Mouse (Mus musculus): ENCODE results near the gene Retreg3.

Retreg3 gene

GRCm38 (mm10) chr11:101115564-101115963 is 4.1 kb downstream of the Retreg3 start:
- no peak for DNase-seq (ENCODE audit: low spot score)

- DNase-seq (ENCODE audit: low spot score): no peak
Measured at GRCm38 (mm10) chr11:101112186-101112585, 7.5 kb downstream of the Retreg3 start.

GRCm38 (mm10) chr11:101111178-101111577 is 8.5 kb downstream of the Retreg3 start:
- no peak for DNase-seq (ENCODE audit: low spot score)

DNA sequence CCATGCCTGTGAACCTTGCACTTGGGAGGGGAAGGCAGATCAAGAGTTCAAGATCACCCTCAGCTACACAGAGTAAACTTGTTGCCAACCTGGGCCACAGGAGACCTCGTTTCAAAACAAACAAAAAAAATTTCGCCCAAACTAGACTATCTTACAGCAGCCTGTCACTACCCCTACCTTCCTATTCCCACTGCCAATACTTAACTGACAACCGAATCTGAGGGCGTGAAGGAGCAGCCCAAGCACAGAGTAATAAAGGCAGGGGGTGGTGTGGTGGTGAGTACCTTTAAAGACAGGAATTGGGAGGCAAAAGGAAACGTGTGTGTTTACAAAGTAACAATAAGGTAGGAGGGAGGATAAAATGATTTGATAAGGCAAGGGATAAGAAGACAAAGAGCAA is 9.0 kb downstream of the Retreg3 start:
- no peak for DNase-seq (ENCODE audit: low spot score)

DNA sequence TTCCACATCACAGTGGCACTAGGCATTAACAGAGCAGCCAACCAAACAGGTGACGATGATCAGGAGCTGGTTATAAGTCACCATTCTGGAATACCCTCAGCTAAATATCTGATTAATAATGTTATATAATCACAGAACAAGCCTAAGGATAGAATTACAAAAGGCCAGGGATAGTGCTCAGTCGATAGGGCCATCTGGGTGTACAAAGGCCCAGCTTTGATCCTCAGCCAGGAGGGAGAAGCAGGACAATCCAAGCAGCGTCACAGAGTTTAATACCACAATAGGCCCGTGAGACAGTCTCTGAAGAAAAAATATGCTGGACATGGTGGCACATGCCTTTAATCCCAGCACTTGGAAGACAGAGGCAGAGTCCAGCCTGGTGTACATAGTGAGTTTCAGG is 10.3 kb downstream of the Retreg3 start:
- DNase-seq (ENCODE audit: low spot score): no peak

GRCm38 (mm10) chr11:101103011-101103410 is 16.7 kb downstream of the Retreg3 start:
- DNase-seq (ENCODE audit: low spot score): no peak

- DNase-seq (ENCODE audit: low spot score): no peak
Measured at GRCm38 (mm10) chr11:101098231-101098630, 21.5 kb downstream of the Retreg3 start.

DNA sequence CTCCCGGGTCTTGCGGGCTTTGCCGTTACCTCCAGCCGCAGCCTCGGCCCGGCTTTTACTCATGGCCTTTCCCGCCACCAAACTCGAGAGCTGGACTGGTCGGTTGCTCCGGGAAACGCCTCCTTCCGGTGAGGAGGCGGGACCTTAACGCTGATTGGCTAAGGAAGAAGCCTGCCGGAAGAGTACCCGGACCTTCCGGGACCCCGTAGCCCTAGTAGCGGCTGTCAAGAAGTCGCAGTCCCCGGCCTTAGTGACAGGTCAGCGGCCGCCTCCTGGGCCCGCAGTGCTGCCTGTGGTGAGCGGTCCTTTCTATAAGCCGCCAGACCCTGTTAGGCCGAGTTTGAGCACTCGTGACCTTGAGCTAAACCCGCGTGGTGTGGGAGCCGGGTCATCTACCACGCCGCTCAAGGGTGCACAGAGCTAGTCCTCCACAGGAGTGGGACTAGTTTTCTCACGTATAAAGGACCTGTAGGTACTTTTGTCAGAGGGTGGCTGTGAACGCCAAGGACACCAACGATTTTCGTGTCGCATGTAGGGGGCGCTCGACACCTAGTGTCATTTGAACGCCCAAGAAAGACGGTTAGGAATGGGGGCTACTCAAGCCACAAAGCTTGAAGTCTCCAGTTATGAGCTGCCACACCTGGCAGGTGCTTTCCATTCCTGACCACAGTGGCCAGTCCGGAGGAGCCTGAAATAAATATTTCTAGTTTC is 24.2 kb downstream of the Retreg3 start, which contains the start of gene Psmc3ip:
TSS of gene Psmc3ip (minus strand) at position 123 of the 711 bp plus-strand sequence.
- peak; percentile 75 for DNase-seq (ENCODE audit: low spot score)

DNA sequence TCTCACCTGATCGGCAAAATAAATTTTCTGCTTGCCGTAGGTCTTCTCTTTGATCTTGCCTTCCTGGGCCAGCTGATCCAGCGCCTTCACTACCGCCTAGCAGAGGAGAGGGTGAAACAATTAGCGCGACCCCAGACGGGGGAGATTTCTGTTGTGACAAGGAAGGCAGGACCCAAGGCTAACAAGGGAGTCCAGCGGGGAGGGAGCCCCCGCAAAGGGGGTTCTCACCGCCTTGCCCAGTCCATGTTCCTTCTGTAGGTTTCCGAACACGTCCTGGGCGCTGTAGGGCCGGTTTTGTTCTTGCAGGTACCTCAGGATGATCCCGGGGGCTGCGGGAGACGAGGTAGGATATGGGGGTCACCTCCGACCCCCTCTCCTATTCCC is 24.8 kb downstream of the Retreg3 start:
- DNase-seq (ENCODE audit: low spot score): no peak

DNA sequence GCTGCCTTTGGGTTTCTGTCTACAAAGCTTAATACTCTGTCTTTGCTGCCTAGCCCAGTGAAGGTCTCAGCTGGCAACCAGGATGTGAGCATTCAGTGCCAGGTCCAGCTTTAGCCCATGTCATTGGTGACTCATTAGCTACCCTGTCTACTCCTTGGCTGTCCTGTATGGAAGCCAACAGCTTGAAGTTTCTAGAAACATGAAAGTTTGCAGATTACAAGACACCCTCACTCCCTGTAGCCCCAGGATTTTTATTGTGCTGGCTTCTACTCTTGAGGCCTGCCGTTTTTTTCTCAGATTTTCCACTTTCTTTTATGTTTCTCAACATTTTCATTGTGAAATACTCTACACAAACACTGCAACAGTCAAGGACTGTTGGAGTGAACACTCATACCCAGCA is 29.8 kb downstream of the Retreg3 start:
- DNase-seq (ENCODE audit: low spot score): no peak

GRCm38 (mm10) chr11:101087682-101088055 is 32.0 kb downstream of the Retreg3 start:
- no peak for DNase-seq (ENCODE audit: low spot score)

- peak; percentile 69 for DNase-seq (ENCODE audit: low spot score)
Measured at GRCm38 (mm10) chr11:101086756-101087681, 32.7 kb downstream of the Retreg3 start, which contains the start of gene Mlx. Gene Mlx (plus strand): TSS chr11:101087277.

DNA sequence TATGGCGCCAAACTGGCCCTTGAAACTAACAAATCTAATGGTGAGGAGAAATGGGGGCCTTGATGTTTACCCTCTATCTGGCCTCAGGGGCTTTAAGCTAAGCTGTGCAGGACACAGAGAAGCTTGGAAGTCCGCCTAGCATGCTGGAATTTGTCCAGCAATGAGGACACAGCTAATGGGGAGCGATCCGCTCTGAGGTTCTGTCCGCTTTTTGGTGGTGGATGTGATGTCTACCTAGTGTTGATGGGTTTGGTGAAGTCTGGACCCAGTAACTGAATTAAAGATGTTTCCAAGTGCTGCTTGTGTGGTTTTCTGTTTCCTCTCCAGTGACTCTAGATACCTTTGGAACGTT is 33.4 kb downstream of the Retreg3 start:
- DNase-seq (ENCODE audit: low spot score): no peak

GRCm38 (mm10) chr11:101085617-101086322 is 33.9 kb downstream of the Retreg3 start:
- no peak for DNase-seq (ENCODE audit: low spot score)

DNA sequence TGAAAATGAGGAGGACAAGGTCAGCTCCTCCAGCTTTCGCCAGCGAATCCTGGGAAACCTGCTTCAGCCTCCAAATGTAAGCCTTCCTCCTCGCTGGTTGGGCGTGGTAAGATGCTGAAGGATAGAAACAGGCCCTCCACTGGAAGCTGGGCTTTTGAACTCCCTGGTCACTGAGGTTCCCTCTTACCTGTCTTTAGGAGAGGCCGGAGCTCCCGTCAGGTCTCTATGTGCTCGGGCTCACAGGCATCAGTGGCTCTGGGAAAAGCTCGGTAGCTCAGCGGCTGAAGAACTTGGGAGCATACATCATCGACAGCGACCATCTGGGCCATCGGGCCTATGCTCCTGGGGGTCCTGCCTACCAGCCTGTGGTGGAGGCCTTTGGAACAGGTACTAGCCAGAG is 34.9 kb downstream of the Retreg3 start:
- no peak for DNase-seq (ENCODE audit: low spot score)

DNA sequence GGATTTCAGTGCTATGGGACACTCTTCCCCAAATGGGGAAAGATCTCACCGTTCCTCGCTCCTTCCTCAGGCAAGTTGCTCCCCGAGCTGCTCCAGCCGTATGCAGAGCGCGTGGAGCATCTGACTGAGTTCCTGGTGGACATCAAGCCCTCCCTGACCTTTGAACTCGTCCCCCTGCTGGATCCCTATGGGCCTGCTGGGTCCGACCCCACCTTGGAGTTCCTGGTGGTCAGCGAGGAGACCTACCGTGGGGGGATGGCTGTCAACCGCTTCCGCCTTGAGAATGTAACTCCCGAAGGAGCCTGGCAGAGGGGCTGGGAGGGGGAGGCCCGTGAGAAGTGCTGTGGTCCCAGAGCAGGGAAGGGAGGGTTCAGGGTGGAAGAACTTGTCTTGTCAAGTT is 35.4 kb downstream of the Retreg3 start:
- DNase-seq (ENCODE audit: low spot score): no peak

GRCm38 (mm10) chr11:101083083-101083697 is 36.5 kb downstream of the Retreg3 start:
- DNase-seq (ENCODE audit: low spot score): no peak

GRCm38 (mm10) chr11:101082208-101083082 is 37.2 kb downstream of the Retreg3 start, which contains the start of gene Coasy:
Gene Coasy (plus strand): TSS chr11:101082565.
- DNase-seq (ENCODE audit: low spot score): peak; percentile 53

DNA sequence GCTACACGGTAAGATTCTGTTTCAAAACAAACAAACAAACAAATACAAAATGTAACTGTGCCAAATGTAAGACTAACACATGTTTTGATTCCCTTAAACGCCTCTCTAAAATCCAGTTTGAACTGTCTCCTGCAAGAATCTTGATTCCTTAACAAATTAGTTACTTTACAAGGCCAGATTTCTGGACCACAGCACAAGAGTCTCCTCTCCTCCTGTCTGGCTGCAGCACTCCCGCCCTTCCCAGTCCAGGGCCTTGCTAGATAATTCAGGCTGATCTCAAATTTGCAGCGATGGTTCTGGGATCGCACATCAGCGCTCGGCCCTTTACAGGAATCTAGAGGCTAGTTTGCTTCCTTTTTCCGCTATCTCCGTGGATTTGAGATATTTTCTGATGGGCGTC is 38.0 kb downstream of the Retreg3 start:
- no peak for DNase-seq (ENCODE audit: low spot score)

DNA sequence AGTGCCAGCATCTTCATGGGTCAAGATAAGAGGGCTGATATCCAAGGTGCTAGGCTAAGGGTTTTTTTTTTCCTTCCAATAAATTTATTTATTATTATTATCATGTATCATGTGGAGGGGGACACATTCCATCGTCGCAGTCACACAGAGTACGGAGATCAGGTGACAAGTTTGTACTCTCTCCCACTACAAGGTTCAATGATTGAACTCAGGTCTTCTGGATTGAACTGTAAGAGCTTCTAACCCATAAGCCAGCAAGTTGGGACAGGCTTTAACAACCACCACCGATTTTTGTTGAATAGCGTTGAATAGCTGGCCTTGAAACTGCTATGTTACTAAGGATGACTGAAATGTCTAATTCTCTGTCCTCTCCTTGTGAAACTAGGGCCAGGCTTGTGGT is 39.3 kb downstream of the Retreg3 start:
- DNase-seq (ENCODE audit: low spot score): no peak

DNA sequence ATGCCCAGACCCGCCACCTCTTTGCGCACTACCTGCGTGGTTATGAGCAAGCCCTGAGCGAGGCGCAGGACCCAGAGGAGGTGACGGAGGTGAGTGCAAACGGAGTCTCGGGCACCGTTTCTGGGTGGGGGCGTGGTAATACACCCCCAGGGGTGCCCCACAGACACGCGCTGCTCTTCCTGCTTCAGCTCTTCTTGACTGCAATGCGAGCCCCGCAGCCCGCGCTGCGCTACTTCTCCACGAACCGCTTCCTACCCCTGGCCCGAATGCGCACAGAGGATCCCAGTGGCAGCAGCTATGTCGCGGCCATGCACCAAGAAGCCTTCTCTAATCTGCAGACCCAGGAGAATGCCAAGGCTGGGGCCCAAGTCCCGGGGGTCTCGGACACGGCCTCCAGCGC is 39.9 kb downstream of the Retreg3 start:
- DNase-seq (ENCODE audit: low spot score): no peak
